Mouse (Mus musculus) small intestine, adult 2 months (tissue): ENCODE results near the gene Ubald1.

Source experiments
- CTCF ChIP-seq: fragments of 200-500 bp; IDR thresholded peaks from 2 replicates; pipeline ENCODE4 v1.5.1; 2012; ENCODE audit warnings: low read depth, mild to moderate bottlenecking, control low read depth, inconsistent platforms, low read length, moderate library complexity, mixed read lengths; ENCODE audit not compliant: insufficient replicate concordance, insufficient read length; ENCODE audit errors: extremely low read depth
- POLR2A ChIP-seq: fragments of 200-500 bp; IDR thresholded peaks from 2 replicates; pipeline ENCODE4 v1.6.1; 2012; ENCODE audit warnings: low read depth, mild to moderate bottlenecking, control low read depth, inconsistent platforms, low read length, moderate library complexity

- TF ChIP-seq POLR2A (no peak), CTCF (no peak)
These were observed 911 bp downstream of the Ubald1 start for GRCm38 (mm10) chr16:4879101-4879707.
